Mouse (Mus musculus) lung, adult 2 months (tissue): Measurements from ENCODE around the gene Snx5.

Experiments used
- CTCF ChIP-seq: fragments of 200-500 bp; IDR thresholded peaks from 2 replicates; pipeline ENCODE4 v1.5.1; 2011; ENCODE audit warnings: mild to moderate bottlenecking, low read length, control low read depth; ENCODE audit not compliant: insufficient read depth
- POLR2A ChIP-seq: fragments of 200-500 bp; IDR thresholded peaks from 2 replicates; pipeline ENCODE4 v1.6.1; 2011; ENCODE audit warnings: low read depth, mild to moderate bottlenecking, control low read depth, low read length, borderline replicate concordance; ENCODE audit errors: extremely low read depth

DNA sequence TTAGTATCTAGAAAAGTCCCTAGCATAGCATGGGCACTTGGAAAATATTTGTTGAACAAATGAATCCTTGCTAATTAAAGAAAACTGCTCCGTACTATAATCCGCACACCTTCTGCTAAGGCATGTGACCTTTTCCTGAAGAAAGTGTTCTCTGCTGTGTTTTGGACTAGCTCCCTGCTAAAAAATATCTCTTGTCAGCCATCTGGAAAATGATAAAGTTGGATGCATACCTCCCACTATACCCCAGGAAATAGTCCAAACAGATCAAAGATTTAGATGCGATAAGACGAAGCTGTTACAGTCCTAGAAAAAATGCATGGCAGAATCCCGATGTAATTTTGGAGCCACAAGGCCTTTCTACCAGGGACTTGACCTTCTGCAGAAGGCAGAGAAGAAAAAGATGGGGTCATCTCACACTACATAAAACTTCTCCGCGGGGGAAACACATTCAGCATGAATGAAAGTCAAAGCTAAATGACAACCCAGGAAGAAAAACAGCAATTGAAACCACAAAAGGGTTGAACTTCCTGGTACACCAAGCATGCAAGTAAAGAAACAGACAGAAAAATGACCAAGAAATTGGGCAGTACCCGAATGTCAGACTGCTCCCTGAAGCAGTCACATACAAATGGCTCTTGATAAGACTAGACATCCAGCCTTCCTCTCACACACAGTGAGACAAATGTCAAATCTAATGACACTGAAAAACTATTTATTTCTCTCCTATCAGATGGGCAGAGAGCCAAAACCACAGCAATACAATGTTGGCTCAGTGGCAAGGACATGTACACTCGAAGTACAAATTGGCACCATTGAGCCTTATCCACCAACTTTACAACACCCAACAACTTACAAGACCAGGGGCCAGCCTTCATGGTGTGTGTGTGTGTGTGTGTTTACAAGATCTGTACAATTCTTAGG, 29.3 kb upstream of the Snx5 start:
- no peak for TF ChIP-seq POLR2A
- TF ChIP-seq CTCF = no peak
